Mouse (Mus musculus): ENCODE measurements around the gene M1ap.

- TF ChIP-seq EP300 (IDR thresholded peaks at IDR 0.05; ENCODE audit: insufficient read depth, low read depth, low read length) (no peak), POLR2A (IDR thresholded peaks at IDR 0.05; ENCODE audit: insufficient read depth, low read depth, low read length) (no peak)
These were observed 64.6 kb downstream of the M1ap start for GRCm38 (mm10) chr6:83011255-83011654.
